Mouse (Mus musculus): ENCODE measurements around the gene B3gnt6.

B3gnt6 gene

DNA sequence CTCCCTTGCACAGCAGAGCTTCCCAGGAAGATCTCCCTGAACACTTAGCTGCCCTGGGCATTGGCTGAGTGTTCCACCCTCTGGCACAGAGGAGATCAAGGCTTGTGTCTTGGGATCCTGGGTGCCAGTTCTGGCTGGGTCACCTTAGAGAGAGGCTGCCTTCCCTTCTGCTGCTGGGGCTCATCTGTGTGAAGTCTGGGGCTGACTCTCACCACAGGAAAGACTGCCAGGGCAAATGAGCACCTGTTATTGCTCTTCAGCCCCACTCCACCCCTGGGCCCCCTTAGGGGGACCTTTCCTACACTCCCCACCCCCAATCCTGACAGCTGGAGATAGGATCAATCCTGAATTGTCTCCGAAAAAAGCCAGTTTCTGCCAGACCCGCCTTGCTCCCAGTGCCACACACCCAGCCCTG, 22.2 kb downstream of the B3gnt6 start:
- DNase-seq (ENCODE audit: low read depth, low spot score): no peak

- no peak for DNase-seq (ENCODE audit: low read depth, low spot score)
These were observed 22.8 kb downstream of the B3gnt6 start for GRCm38 (mm10) chr7:98176322-98177070.

GRCm38 (mm10) chr7:98174883-98175755, 24.2 kb downstream of the B3gnt6 start:
- DNase-seq (ENCODE audit: low read depth, low spot score): no peak

DNA sequence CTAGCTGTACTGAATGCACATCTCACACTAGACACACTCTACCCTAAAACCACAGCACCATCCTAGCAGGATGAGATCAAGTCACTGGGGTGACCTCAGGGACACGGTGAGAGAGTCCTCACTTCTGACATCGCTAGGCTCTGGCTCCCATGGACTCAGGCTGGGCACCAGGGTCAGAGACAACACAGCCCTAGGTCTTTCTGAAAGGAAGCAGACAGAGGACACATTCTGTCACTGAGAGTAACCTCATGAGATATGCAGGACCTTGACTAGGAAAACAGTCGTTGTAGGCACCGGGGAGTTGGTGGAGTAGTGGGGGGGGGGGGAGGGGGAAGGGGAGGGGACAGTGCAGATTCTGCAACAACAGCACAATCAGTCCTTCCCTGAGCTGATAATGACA, 25.9 kb downstream of the B3gnt6 start:
- DNase-seq (ENCODE audit: low read depth, low spot score): no peak

DNA sequence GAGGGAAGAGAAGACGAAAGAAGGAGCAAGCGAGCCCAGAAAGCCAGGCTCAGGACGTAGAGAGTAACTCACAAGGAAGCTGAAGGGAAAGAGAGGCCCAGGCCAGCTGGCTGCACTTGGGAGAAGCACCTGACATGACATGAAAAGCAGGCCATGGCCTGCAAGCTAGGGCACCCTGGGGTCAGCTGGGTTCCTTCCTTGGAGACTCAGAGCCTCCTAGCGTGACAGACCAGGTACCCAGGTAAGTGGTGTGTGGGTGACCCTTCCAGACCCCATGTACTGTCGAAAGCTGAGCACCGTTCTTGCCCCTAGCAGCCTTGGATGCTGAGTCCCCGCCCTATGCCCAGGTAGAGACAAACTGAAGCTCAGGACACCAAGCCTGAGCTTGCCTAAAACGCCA, 26.6 kb downstream of the B3gnt6 start:
- DNase-seq (ENCODE audit: low read depth, low spot score): no peak

- DNase-seq (ENCODE audit: low read depth, low spot score): no peak
These were observed 27.9 kb downstream of the B3gnt6 start for GRCm38 (mm10) chr7:98171141-98172073.

DNA sequence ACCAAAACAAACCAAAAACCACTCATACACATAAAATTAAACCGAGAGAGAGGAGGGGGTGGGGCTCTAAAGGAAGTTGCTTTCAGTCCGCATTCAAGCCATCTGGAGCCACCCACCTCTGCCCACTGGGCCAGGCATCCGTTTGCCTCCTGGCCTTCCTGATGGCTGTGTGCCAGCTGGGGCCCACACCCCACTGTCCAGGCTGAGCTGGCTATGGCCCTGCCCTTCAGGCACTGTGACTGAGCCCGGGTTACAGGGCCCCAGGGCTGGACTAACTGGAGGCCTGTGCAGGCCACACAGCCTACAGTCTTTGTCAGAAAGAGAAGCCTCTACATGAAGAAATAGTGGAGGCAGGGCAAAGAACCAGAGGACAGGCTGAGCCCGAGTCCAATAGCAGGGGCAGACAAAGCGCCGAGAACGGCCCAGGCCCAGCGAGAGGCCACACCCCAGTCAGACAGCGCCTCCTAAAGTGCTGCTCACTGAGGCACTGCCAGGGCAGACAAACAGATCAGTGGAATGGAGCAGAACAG, 34.2 kb downstream of the B3gnt6 start:
- DNase-seq (ENCODE audit: low read depth, low spot score): no peak

GRCm38 (mm10) chr7:98164382-98164998, 34.8 kb downstream of the B3gnt6 start:
- no peak for DNase-seq (ENCODE audit: low read depth, low spot score)

GRCm38 (mm10) chr7:98163700-98164099, 35.6 kb downstream of the B3gnt6 start:
- no peak for DNase-seq (ENCODE audit: low read depth, low spot score)

- DNase-seq (ENCODE audit: low read depth, low spot score): no peak
These were observed 37.0 kb downstream of the B3gnt6 start for GRCm38 (mm10) chr7:98162239-98162638.

GRCm38 (mm10) chr7:98160041-98160740, 39.1 kb downstream of the B3gnt6 start:
- DNase-seq (ENCODE audit: low read depth, low spot score): no peak

DNA sequence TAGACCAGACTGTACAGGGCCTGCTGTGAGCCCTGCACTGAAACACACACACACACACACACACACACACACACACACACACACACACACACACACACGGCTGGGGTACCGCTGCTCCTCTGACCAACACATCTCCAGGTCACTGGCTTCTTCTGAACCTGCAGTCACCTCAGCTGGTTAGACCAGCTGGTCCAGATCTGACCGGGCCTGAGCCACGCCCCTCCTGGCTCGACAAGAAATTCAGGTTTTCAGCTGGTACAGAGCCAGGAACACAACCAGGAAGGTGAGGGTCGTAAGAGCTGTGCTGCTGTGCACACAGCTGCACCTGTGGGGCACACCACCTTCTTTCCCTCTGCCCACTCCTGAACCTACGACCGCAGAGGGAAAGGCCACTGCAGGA, 40.8 kb downstream of the B3gnt6 start:
- no peak for DNase-seq (ENCODE audit: low read depth, low spot score)

DNA sequence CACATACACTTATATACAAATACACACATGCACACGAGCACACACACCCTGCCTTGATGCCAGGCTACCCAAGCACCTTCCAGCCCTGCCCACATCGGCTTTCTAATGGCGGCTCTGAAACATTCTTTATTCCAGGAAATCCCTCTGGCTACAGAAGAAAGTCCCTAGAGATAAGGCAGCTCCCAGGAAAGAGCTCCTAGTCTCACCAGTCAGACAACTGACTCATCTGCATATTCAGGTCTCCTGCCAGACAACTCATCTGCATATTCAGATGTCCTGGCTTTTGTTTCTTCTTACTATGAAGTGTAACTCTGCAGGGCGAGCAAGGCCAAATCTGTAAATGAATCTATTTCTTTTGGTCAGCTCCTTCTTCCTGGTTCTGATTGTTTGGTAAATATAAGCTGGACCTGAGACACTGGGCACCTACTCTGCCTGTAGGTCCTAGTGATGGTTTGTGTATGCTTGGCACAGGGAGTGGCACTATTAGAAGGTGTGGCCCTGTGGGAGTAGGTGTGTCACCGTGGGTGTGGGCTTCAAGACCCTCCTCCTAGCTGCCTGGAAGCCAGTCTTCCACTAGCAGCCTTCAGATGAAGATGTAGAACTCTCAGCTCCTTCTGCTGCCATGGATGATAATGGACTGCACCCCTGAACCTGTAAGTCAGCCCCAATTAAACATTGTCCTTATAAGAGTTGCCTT, 41.5 kb downstream of the B3gnt6 start:
- no peak for DNase-seq (ENCODE audit: low read depth, low spot score)

GRCm38 (mm10) chr7:98156280-98156665, 43.0 kb downstream of the B3gnt6 start:
- no peak for DNase-seq (ENCODE audit: low read depth, low spot score)

- peak; percentile 31 for DNase-seq (ENCODE audit: low read depth, low spot score)
These were observed 43.6 kb downstream of the B3gnt6 start for GRCm38 (mm10) chr7:98155546-98156279.

- DNase-seq (ENCODE audit: low read depth, low spot score): no peak
These were observed 45.4 kb downstream of the B3gnt6 start for GRCm38 (mm10) chr7:98153892-98154291.

DNA sequence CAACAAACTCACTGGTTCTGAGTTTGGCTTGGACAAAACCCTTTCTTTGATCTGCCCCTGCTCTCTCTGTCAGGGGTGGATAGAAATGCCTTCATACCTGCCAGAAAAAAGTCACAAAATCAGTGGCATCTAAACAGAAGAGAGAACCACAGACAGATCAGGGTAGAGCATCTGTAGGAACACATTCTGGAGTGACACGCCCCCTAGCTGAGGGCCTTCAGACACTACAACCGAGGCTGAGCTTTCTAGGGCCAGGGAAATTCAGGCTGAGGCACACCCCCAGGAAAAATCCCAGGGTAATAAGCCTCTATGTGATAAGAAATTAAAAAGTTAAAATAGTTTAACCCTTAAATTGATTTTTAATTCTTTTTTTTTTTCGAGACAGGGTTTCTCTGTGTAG, 45.9 kb downstream of the B3gnt6 start:
- DNase-seq (ENCODE audit: low read depth, low spot score): no peak

DNA sequence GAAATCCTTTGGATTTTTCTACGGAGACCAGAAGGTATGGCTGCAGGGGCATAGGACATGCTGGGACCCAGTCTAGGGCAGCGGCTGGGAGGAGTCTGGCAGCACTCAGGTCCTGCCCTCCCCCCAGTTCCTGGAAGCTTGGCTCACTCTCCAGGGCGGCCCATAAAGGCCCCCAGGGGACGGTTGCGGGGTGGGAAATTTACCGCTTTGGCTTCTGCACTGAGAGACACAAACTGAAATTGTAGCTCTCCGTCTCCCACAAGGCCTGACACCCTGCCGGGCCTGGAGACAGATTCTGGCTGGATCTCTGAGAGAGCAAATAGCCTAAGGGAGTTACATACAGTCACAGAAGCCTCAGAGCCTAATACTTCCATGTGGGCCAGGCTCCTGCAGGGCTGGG, 46.9 kb downstream of the B3gnt6 start:
- no peak for DNase-seq (ENCODE audit: low read depth, low spot score)

DNA sequence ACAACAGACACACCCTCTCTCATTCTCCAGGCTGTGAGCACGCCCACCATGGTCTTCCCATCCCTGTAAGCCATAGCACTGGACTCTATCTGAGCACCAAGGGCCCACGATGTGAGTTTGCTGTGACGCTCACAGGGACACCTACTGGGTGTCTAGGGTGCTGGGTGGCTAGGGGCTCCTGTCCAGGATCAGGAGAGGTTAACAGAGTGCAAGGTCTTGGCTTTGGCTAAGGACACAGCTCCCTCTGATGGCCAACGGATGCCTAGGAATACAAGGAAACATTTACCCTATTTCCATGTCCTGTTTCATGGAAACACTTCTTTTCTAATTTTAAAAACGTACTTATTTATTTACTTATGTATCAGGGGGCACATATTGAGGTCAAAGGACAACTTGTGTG, 48.8 kb downstream of the B3gnt6 start:
- DNase-seq (ENCODE audit: low read depth, low spot score): no peak
